Mouse (Mus musculus) liver, embryonic 14.5 days (tissue): ENCODE measurements around the gene Tmprss2. TPM values are rescaled to one million over a fixed set of nuclear protein-coding genes. Genes with fewer than 3 reads are reported as not detected.
A peak's percentile ranks its signal among the peaks of the same experiment; 100 is the strongest.
"Not testable (repeated sequence)": the region's sequence is repeated elsewhere in the genome, so short reads cannot be mapped to it uniquely, and the experiment has no call there.

ENCODE experiments used
- ATAC-seq: fragments of 200-750 bp; cut with Nextera tagmentation; 2 replicates; pipeline ENCODE4 v1.8.0; 2017; ENCODE audit warnings: moderate number of reproducible peaks, mild to moderate bottlenecking, moderate library complexity; ENCODE audit not compliant: insufficient read depth
- DNase-seq, 3 experiments: peaks; one replicate each; pipeline ENCODE4 v3.0.0-alpha.2; 2012 to 2013; ENCODE audit warnings: low read depth in 3 of 3, low spot score in 3 of 3
- H3K27ac ChIP-seq: fragments of 300-500 bp; sonication (generic); 2 replicates; pipeline ENCODE4 v1.5.1; 2014; ENCODE audit warnings: moderate library complexity, mild to moderate bottlenecking, control low read depth, inconsistent platforms
- H3K27me3 ChIP-seq: fragments of 300-500 bp; sonication (generic); 2 replicates; pipeline ENCODE4 v1.6.1; 2014; ENCODE audit warnings: mild to moderate bottlenecking, low read length, moderate library complexity; ENCODE audit not compliant: control insufficient read depth, insufficient read depth
- H3K36me3 ChIP-seq: fragments of 300-500 bp; sonication (generic); replicated peaks from 2 replicates; pipeline ENCODE4 v1.6.1; 2014; ENCODE audit warnings: low read depth; ENCODE audit not compliant: control insufficient read depth, insufficient read depth
- H3K4me1 ChIP-seq, 2 experiments: fragments of 200-500 bp in 1 of 2; fragments of 300-500 bp in 1 of 2; sonication (generic) in 1 of 2; replicated peaks; 2 replicates each; pipeline ENCODE4 v1.6.1; 2012 to 2014; ENCODE audit warnings: antibody characterized with exemption in 1 of 2, inconsistent platforms in 1 of 2, low read length in 1 of 2; ENCODE audit not compliant: control insufficient read depth in 2 of 2, insufficient read depth in 2 of 2
- H3K4me2 ChIP-seq: fragments of 300-500 bp; sonication (generic); 2 replicates; pipeline ENCODE4 v1.6.1; 2014; ENCODE audit warnings: low read depth, mild to moderate bottlenecking, control low read depth, moderate library complexity
- H3K4me3 ChIP-seq, 2 experiments: fragments of 200-500 bp in 1 of 2; fragments of 300-500 bp in 1 of 2; sonication (generic) in 1 of 2; 2 replicates each; pipeline ENCODE4 v1.5.1; 2012 to 2014; ENCODE audit warnings: low read depth in 2 of 2, low read length in 2 of 2, mild to moderate bottlenecking in 2 of 2, control low read depth in 1 of 2, inconsistent platforms in 1 of 2, moderate library complexity in 1 of 2; ENCODE audit not compliant: insufficient read depth in 1 of 2
- H3K9ac ChIP-seq: fragments of 300-500 bp; sonication (generic); replicated peaks from 2 replicates; pipeline ENCODE4 v1.6.1; 2014; ENCODE audit warnings: mild to moderate bottlenecking, control low read depth, moderate library complexity
- H3K9me3 ChIP-seq: fragments of 300-500 bp; sonication (generic); 2 replicates; pipeline ENCODE4 v1.6.1; 2016; ENCODE audit warnings: low read length, mixed read lengths; ENCODE audit not compliant: control insufficient read depth
- CTCF ChIP-seq: IDR thresholded peaks from 2 replicates; pipeline ENCODE4 v1.5.1; 2016; ENCODE audit warnings: antibody characterized with exemption, low read depth, control low read depth
- EP300 ChIP-seq: IDR thresholded peaks from 2 replicates; pipeline ENCODE4 v1.6.1; 2016; ENCODE audit warnings: antibody characterized with exemption, low read depth
- WGBS: fragments of 180-500 bp; shearing (Covaris S2); extraction: QIAGEN DNeasy Blood & Tissue Kit; methylation state at CpG from one replicate; pipeline ENCODE4 v1.1.7; 2014; ENCODE audit not compliant: insufficient replicate concordance; 5-methylcytosine and 5-hydroxymethylcytosine counted together
- polyA plus RNA-seq, 2 experiments: library from polyadenylated mRNA; depleted of rRNA in 1 of 2; stranded (reverse) in 1 of 2; unstranded in 1 of 2; fragments of >200 nt; fragmentation: Nextera tagmentation in 1 of 2; extraction: Ambion mirVana in 1 of 2; gene quantifications; 2 replicates each; pipeline versions ENCODE4 v1.2.1 to v1.2.3; 2012 to 2014

Tmprss2 gene
- polyA plus RNA-seq, 2 experiments, result 2.9 to 3.4 TPM

GRCm38 (mm10) chr16:97593816-97594509, 17.0 kb downstream of the Tmprss2 start:
- WGBS, result 32% methylated on average over 4 of the region's 4 CpGs
- no peaks in the 10 kb centered on the region; a peak in 1 of 4 replicates for H3K4me1 ChIP-seq
- TF ChIP-seq EP300 (no peak), CTCF (no peak)
- H3K4me3 ChIP-seq, result no peak overlapping the region
- H3K27ac ChIP-seq, result no peak overlapping the region
- H3K9me3 ChIP-seq, result no peaks in the 10 kb centered on the region
- no peak overlapping the region for H3K4me2 ChIP-seq
- no peaks in the 10 kb centered on the region for H3K36me3 ChIP-seq
- DNase-seq (no peak), ATAC-seq (peak; percentile 39; the same call in 1 of the 2 replicates)
- no peak overlapping the region for H3K9ac ChIP-seq
- H3K27me3 ChIP-seq, result no peaks in the 10 kb centered on the region

DNA sequence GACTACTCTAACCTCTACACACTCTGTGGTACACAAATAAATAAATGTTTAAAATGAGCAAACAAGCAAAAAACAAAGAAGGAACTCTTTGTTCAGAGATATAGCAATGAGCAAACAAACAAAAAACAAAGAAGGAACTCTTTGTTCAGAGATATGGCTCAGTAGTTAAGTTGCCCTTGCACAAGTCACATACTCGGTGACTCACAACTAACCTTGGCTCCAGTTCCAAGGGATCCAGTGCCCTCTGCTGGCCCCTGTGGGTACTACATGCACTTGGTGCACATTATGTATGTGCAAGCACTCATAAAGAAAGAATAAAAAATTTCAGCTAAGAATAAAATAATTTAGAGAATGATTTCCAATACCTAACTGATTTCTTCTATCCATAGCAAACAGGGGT, 17.9 kb downstream of the Tmprss2 start:
- 10% methylated on average over 1 of the region's 1 CpGs for WGBS
- no peaks in the 10 kb centered on the region for H3K36me3 ChIP-seq
- DNase-seq (peak; percentile 30 to 44 (median 41)), ATAC-seq (no peak)
- TF ChIP-seq CTCF (peak; percentile 84), EP300 (no peak)
- H3K9me3 ChIP-seq, result no peaks in the 10 kb centered on the region
- H3K4me3 ChIP-seq, result no peak overlapping the region
- H3K4me1 ChIP-seq, result no peaks in the 10 kb centered on the region; a peak in 1 of 4 replicates
- H3K9ac ChIP-seq, result no peak overlapping the region
- no peak overlapping the region for H3K4me2 ChIP-seq
- no peak overlapping the region for H3K27ac ChIP-seq
- H3K27me3 ChIP-seq, result no peaks in the 10 kb centered on the region

- no peak for TF ChIP-seq CTCF
- TF ChIP-seq EP300, result no peak
- no peak for DNase-seq
- no peak overlapping the region for H3K27ac ChIP-seq
- no peak overlapping the region for H3K4me3 ChIP-seq
- no peak overlapping the region for H3K9ac ChIP-seq
- no peaks in the 10 kb centered on the region; a peak in 1 of 4 replicates for H3K4me1 ChIP-seq
- no peaks in the 10 kb centered on the region for H3K36me3 ChIP-seq
- H3K9me3 ChIP-seq, result no peaks in the 10 kb centered on the region
- WGBS, result 59% methylated on average over 2 of the region's 2 CpGs
- no peak for ATAC-seq
- H3K4me2 ChIP-seq, result no peak overlapping the region
- H3K27me3 ChIP-seq, result no peaks in the 10 kb centered on the region
Measured at GRCm38 (mm10) chr16:97591512-97591911, 19.5 kb downstream of the Tmprss2 start.

- H3K4me2 ChIP-seq, H3K27me3 ChIP-seq, H3K4me1 ChIP-seq, H3K27ac ChIP-seq, ATAC-seq, H3K4me3 ChIP-seq, DNase-seq, H3K9me3 ChIP-seq, H3K9ac ChIP-seq, H3K36me3 ChIP-seq: not testable (repeated sequence)
- 40% methylated on average over 1 of the region's 1 CpGs for WGBS
Measured at GRCm38 (mm10) chr16:97582876-97583275, 28.1 kb downstream of the Tmprss2 start.

- H3K4me2 ChIP-seq, result no peak overlapping the region
- ATAC-seq (no peak), DNase-seq (no peak)
- no peak overlapping the region for H3K9ac ChIP-seq
- H3K27me3 ChIP-seq, result no peaks in the 10 kb centered on the region
- no peaks in the 10 kb centered on the region for H3K36me3 ChIP-seq
- no peaks in the 10 kb centered on the region for H3K9me3 ChIP-seq
- no peaks in the 10 kb centered on the region for H3K4me1 ChIP-seq
- TF ChIP-seq CTCF (no peak), EP300 (no peak)
- no peak overlapping the region for H3K4me3 ChIP-seq
- H3K27ac ChIP-seq, result no peak overlapping the region
- WGBS, result 47% methylated on average over 1 of the region's 1 CpGs
Measured at GRCm38 (mm10) chr16:97569426-97569825, 41.6 kb downstream of the Tmprss2 start.
